Mouse (Mus musculus): ENCODE measurements around the gene Trim25. TPM values are rescaled to one million over a fixed set of nuclear protein-coding genes. Genes with fewer than 3 reads are reported as not detected.

The Trim25 gene
- polyA plus RNA-seq, 1 experiment from 2014 or later: 3.1 TPM

GRCm38 (mm10) chr11:89009066-89009465 lies 9.9 kb downstream of the Trim25 start:
- Histone ChIP-seq H3K4me2 (replicated peaks) (no peak overlapping the region), H3K4me3 (no peak overlapping the region), H3K36me3 (no peaks in the 10 kb centered on the region), H3K9ac (replicated peaks) (no peak overlapping the region), H3K4me1 (no peaks in the 10 kb centered on the region), H3K27me3 (no peaks in the 10 kb centered on the region), H3K9me3 (no peaks in the 10 kb centered on the region), H3K27ac (replicated peaks) (no peak overlapping the region)
- no peak for ATAC-seq (ENCODE audit: low FRiP score, low read depth)
- 93% methylated on average over 9 of the region's 9 CpGs for WGBS

- no peaks in the 10 kb centered on the region for H3K4me1 ChIP-seq
- no peaks in the 10 kb centered on the region for H3K27me3 ChIP-seq
- WGBS: 81% methylated on average over 7 of the region's 7 CpGs
- H3K9ac ChIP-seq (replicated peaks): no peak overlapping the region
- H3K36me3 ChIP-seq: no peaks in the 10 kb centered on the region
- H3K27ac ChIP-seq (replicated peaks): no peak overlapping the region
- H3K9me3 ChIP-seq: no peaks in the 10 kb centered on the region
- no peak for ATAC-seq (ENCODE audit: low FRiP score, low read depth)
- H3K4me3 ChIP-seq: no peak overlapping the region
- no peak overlapping the region for H3K4me2 ChIP-seq (replicated peaks)
These were observed 10.3 kb downstream of the Trim25 start for GRCm38 (mm10) chr11:89009496-89009895.

GRCm38 (mm10) chr11:89012241-89012640 lies 13.1 kb downstream of the Trim25 start:
- H3K4me2 ChIP-seq (replicated peaks): no peak overlapping the region
- no peaks in the 10 kb centered on the region for H3K27me3 ChIP-seq
- H3K9me3 ChIP-seq: no peaks in the 10 kb centered on the region
- H3K4me3 ChIP-seq: no peak overlapping the region
- no peak overlapping the region for H3K9ac ChIP-seq (replicated peaks)
- no peak overlapping the region for H3K27ac ChIP-seq (replicated peaks)
- ATAC-seq (ENCODE audit: low FRiP score, low read depth): no peak
- H3K4me1 ChIP-seq: no peaks in the 10 kb centered on the region
- 85% methylated on average over 5 of the region's 5 CpGs for WGBS
- no peaks in the 10 kb centered on the region for H3K36me3 ChIP-seq

- H3K27me3 ChIP-seq: no peaks in the 10 kb centered on the region
- no peak for ATAC-seq (ENCODE audit: low FRiP score, low read depth)
- no peak overlapping the region for H3K9ac ChIP-seq (replicated peaks)
- H3K4me2 ChIP-seq (replicated peaks): no peak overlapping the region
- H3K9me3 ChIP-seq: no peaks in the 10 kb centered on the region
- no peaks in the 10 kb centered on the region for H3K4me1 ChIP-seq
- H3K4me3 ChIP-seq: no peak overlapping the region
- no peaks in the 10 kb centered on the region for H3K36me3 ChIP-seq
- H3K27ac ChIP-seq (replicated peaks): no peak overlapping the region
- WGBS: 92% methylated on average over 9 of the region's 9 CpGs
These were observed 18.5 kb downstream of the Trim25 start for GRCm38 (mm10) chr11:89017514-89018182.

GRCm38 (mm10) chr11:89020681-89021305 lies 21.6 kb downstream of the Trim25 start:
- no peaks in the 10 kb centered on the region for H3K9me3 ChIP-seq
- ATAC-seq (ENCODE audit: low FRiP score, low read depth): no peak
- no peak overlapping the region for H3K4me2 ChIP-seq (replicated peaks)
- H3K9ac ChIP-seq (replicated peaks): no peak overlapping the region
- no peaks in the 10 kb centered on the region for H3K4me1 ChIP-seq
- no peak overlapping the region for H3K4me3 ChIP-seq
- WGBS: 75% methylated on average over 9 of the region's 9 CpGs
- H3K36me3 ChIP-seq: no peaks in the 10 kb centered on the region
- H3K27me3 ChIP-seq: no peaks in the 10 kb centered on the region
- no peak overlapping the region for H3K27ac ChIP-seq (replicated peaks)

- WGBS: 80% methylated on average over 7 of the region's 7 CpGs
- Histone ChIP-seq H3K9me3 (no peaks in the 10 kb centered on the region), H3K36me3 (no peaks in the 10 kb centered on the region), H3K9ac (replicated peaks) (no peak overlapping the region), H3K4me1 (no peaks in the 10 kb centered on the region), H3K27me3 (no peaks in the 10 kb centered on the region), H3K4me2 (replicated peaks) (no peak overlapping the region), H3K4me3 (no peak overlapping the region), H3K27ac (replicated peaks) (no peak overlapping the region)
- ATAC-seq (ENCODE audit: low FRiP score, low read depth): no peak
These were observed 22.5 kb downstream of the Trim25 start for GRCm38 (mm10) chr11:89021687-89022086.

GRCm38 (mm10) chr11:89022120-89022731 lies 23.1 kb downstream of the Trim25 start:
- Histone ChIP-seq H3K4me3 (no peak overlapping the region), H3K36me3 (no peaks in the 10 kb centered on the region), H3K27ac (replicated peaks) (no peak overlapping the region), H3K9ac (replicated peaks) (no peak overlapping the region), H3K27me3 (no peaks in the 10 kb centered on the region), H3K9me3 (no peaks in the 10 kb centered on the region), H3K4me2 (replicated peaks) (no peak overlapping the region), H3K4me1 (no peaks in the 10 kb centered on the region)
- WGBS: 79% methylated on average over 8 of the region's 8 CpGs
- ATAC-seq (ENCODE audit: low FRiP score, low read depth): no peak

GRCm38 (mm10) chr11:89023477-89023876 lies 24.3 kb downstream of the Trim25 start:
- ATAC-seq (ENCODE audit: low FRiP score, low read depth): no peak
- Histone ChIP-seq H3K27me3 (no peaks in the 10 kb centered on the region), H3K36me3 (no peaks in the 10 kb centered on the region), H3K4me2 (replicated peaks) (no peak overlapping the region), H3K27ac (replicated peaks) (no peak overlapping the region), H3K9me3 (no peaks in the 10 kb centered on the region), H3K4me1 (no peaks in the 10 kb centered on the region), H3K4me3 (no peak overlapping the region), H3K9ac (replicated peaks) (no peak overlapping the region)
- WGBS: 77% methylated on average over 10 of the region's 10 CpGs

- no peaks in the 10 kb centered on the region for H3K36me3 ChIP-seq
- no peaks in the 10 kb centered on the region for H3K4me1 ChIP-seq
- WGBS: 80% methylated on average over 11 of the region's 11 CpGs
- no peak for ATAC-seq (ENCODE audit: low FRiP score, low read depth)
- no peaks in the 10 kb centered on the region for H3K27me3 ChIP-seq
- no peak overlapping the region for H3K4me3 ChIP-seq
- H3K9me3 ChIP-seq: no peaks in the 10 kb centered on the region
- no peak overlapping the region for H3K9ac ChIP-seq (replicated peaks)
- no peak overlapping the region for H3K4me2 ChIP-seq (replicated peaks)
- H3K27ac ChIP-seq (replicated peaks): no peak overlapping the region
These were observed 25.2 kb downstream of the Trim25 start for GRCm38 (mm10) chr11:89024181-89024881.

- Histone ChIP-seq H3K27ac (replicated peaks) (no peak overlapping the region), H3K4me2 (replicated peaks) (no peak overlapping the region), H3K9ac (replicated peaks) (no peak overlapping the region), H3K36me3 (no peaks in the 10 kb centered on the region), H3K4me1 (no peaks in the 10 kb centered on the region), H3K4me3 (no peak overlapping the region), H3K9me3 (no peaks in the 10 kb centered on the region), H3K27me3 (no peaks in the 10 kb centered on the region)
- ATAC-seq (ENCODE audit: low FRiP score, low read depth): no peak
- WGBS: 80% methylated on average over 3 of the region's 3 CpGs
These were observed 26.4 kb downstream of the Trim25 start for GRCm38 (mm10) chr11:89025603-89026002.

GRCm38 (mm10) chr11:89026117-89026516 lies 26.9 kb downstream of the Trim25 start:
- Histone ChIP-seq H3K4me1 (no peaks in the 10 kb centered on the region), H3K27me3 (no peaks in the 10 kb centered on the region), H3K9ac (replicated peaks) (no peak overlapping the region), H3K4me2 (replicated peaks) (no peak overlapping the region), H3K4me3 (no peak overlapping the region), H3K36me3 (no peaks in the 10 kb centered on the region), H3K27ac (replicated peaks) (no peak overlapping the region), H3K9me3 (no peaks in the 10 kb centered on the region)
- no peak for ATAC-seq (ENCODE audit: low FRiP score, low read depth)
- WGBS: 95% methylated on average over 3 of the region's 3 CpGs

- H3K4me2 ChIP-seq (replicated peaks): no peak overlapping the region
- no peak for ATAC-seq (ENCODE audit: low FRiP score, low read depth)
- H3K4me1 ChIP-seq: no peaks in the 10 kb centered on the region
- no peak overlapping the region for H3K4me3 ChIP-seq
- 83% methylated on average over 10 of the region's 10 CpGs for WGBS
- H3K9ac ChIP-seq (replicated peaks): no peak overlapping the region
- no peaks in the 10 kb centered on the region for H3K9me3 ChIP-seq
- H3K27ac ChIP-seq (replicated peaks): no peak overlapping the region
- no peaks in the 10 kb centered on the region for H3K27me3 ChIP-seq
- no peaks in the 10 kb centered on the region for H3K36me3 ChIP-seq
These were observed 28.8 kb downstream of the Trim25 start for GRCm38 (mm10) chr11:89027955-89028361.
